Comparison of ENCODE assay signal across 37 mouse cellular contexts in genomic region chr2:35440480-35440879, GRCm38 (mm10). TPM values are rescaled to one million over a fixed set of nuclear protein-coding genes. Genes with fewer than 3 reads are reported as not detected.
DNase-seq lines count a peak whose midpoint lies in the region; ATAC-seq and TF ChIP-seq lines count a peak whose summit lies in the region.
"Had no signal": no experiment of that assay in that cellular context is flagged by ENCODE, and none has a peak within 500 bp of the region (broad histone marks: within the 10 kb centered on the region; RNA-seq: fewer than 3 reads in every experiment).

No protein-coding gene starts in this region.

- no peaks in the 10 kb centered on the region for H3K36me3 ChIP-seq in stomach, embryonic 15.5 days
- no peaks in the 10 kb centered on the region for H3K36me3 ChIP-seq in forebrain, embryonic 15.5 days
- H3K36me3 ChIP-seq: embryonic facial prominence, embryonic 12.5 days; forebrain, embryonic 10.5 days; hindbrain, embryonic 13.5 days; limb, embryonic 12.5 days; midbrain, embryonic 10.5 days; midbrain, embryonic 15.5 days had no signal

- H3K4me2 ChIP-seq in stomach, embryonic 15.5 days = no peak overlapping the region
- H3K4me2 ChIP-seq in forebrain, embryonic 15.5 days (replicated peaks) = no peak overlapping the region
- H3K4me2 ChIP-seq: embryonic facial prominence, embryonic 12.5 days; heart, embryonic 11.5 days; hindbrain, embryonic 13.5 days; limb, embryonic 12.5 days; liver, embryonic 15.5 days; lung, embryonic 14.5 days; midbrain, embryonic 15.5 days had no signal

- no peak for TF ChIP-seq CTCF in gastrocnemius, adult 2 months (IDR thresholded peaks at IDR 0.05)

- H3K27ac ChIP-seq in gastrocnemius, adult 2 months = peak overlapping the region; percentile 73
- peak overlapping the region; percentile 59; the same call in 1 of the 2 replicates for H3K27ac ChIP-seq in stomach, embryonic 15.5 days
- no peak overlapping the region for H3K27ac ChIP-seq in forebrain, embryonic 15.5 days (replicated peaks)
- H3K27ac ChIP-seq: embryonic facial prominence, embryonic 12.5 days; forebrain, embryonic 10.5 days; hindbrain, embryonic 13.5 days; layer of hippocampus, adult 2 months; left cerebral cortex, adult 2 months; limb, embryonic 12.5 days; liver, embryonic 15.5 days; midbrain, embryonic 10.5 days; midbrain, embryonic 15.5 days had no signal

- H3K9ac ChIP-seq in stomach, embryonic 15.5 days = no peak overlapping the region
- H3K9ac ChIP-seq in forebrain, embryonic 15.5 days (replicated peaks) = no peak overlapping the region
- H3K9ac ChIP-seq: embryonic facial prominence, embryonic 12.5 days; hindbrain, embryonic 13.5 days; limb, embryonic 12.5 days; liver, embryonic 15.5 days; lung, embryonic 14.5 days; midbrain, embryonic 15.5 days had no signal

- no peak for ATAC-seq in stomach, embryonic 15.5 days (ENCODE audit: insufficient read depth, low FRiP score, low read depth)
- ATAC-seq in forebrain, embryonic 15.5 days (replicated peaks) = no peak
- ATAC-seq: midbrain, embryonic 15.5 days had no signal

- no peak overlapping the region for H3K4me3 ChIP-seq in gastrocnemius, adult 2 months
- H3K4me3 ChIP-seq in stomach, embryonic 15.5 days (replicated peaks) = no peak overlapping the region
- H3K4me3 ChIP-seq in forebrain, embryonic 15.5 days = no peak overlapping the region
- H3K4me3 ChIP-seq: embryonic facial prominence, embryonic 12.5 days; forebrain, embryonic 10.5 days; hindbrain, embryonic 13.5 days; layer of hippocampus, adult 2 months; left cerebral cortex, adult 2 months; limb, embryonic 12.5 days; liver, embryonic 15.5 days; midbrain, embryonic 10.5 days; midbrain, embryonic 15.5 days had no signal

- H3K9me3 ChIP-seq in stomach, embryonic 15.5 days = no peaks in the 10 kb centered on the region
- H3K9me3 ChIP-seq in forebrain, embryonic 15.5 days = no peaks in the 10 kb centered on the region
- H3K9me3 ChIP-seq: embryonic facial prominence, embryonic 12.5 days; forebrain, embryonic 10.5 days; hindbrain, embryonic 13.5 days; limb, embryonic 12.5 days; liver, embryonic 15.5 days; midbrain, embryonic 10.5 days; midbrain, embryonic 15.5 days had no signal

- DNase-seq in gastrocnemius, adult 2 months = peak; percentile 31
- DNase-seq in gastrocnemius, adult 8-10 months (ENCODE audit: low spot score in 2 of 2) = no peak
- DNase-seq in 3134 (ENCODE audit: extremely low read depth, insufficient read length, low spot score) = peak; percentile 41
- DNase-seq in adrenal gland, postnatal 10 days = peak; percentile 61
- no peak for DNase-seq in right cerebral cortex, postnatal 4 days
- DNase-seq: cerebellum, adult 11-12 months; cerebellum, adult 9-11 months; embryo, embryonic 11 days; heart, adult 18-20 months; heart, postnatal 36 days; kidney, adult 11 months; kidney, postnatal 14 days; lung, embryonic 14.5 days; thymus, adult 2 months; thymus, postnatal 36 days had no signal

- 90% methylated on average over 3 of the region's 3 CpGs for WGBS in stomach, embryonic 15.5 days
- WGBS in forebrain, embryonic 15.5 days = 87% methylated on average over 3 of the region's 3 CpGs

- no peaks in the 10 kb centered on the region for H3K27me3 ChIP-seq in stomach, embryonic 15.5 days (replicated peaks)
- H3K27me3 ChIP-seq in forebrain, embryonic 15.5 days = no peaks in the 10 kb centered on the region
- H3K27me3 ChIP-seq: embryonic facial prominence, embryonic 12.5 days; hindbrain, embryonic 13.5 days; liver, embryonic 15.5 days; midbrain, embryonic 15.5 days had no signal

- peaks cover 40% of the 10 kb centered on the region for H3K4me1 ChIP-seq in stomach, embryonic 15.5 days
- H3K4me1 ChIP-seq in forebrain, embryonic 15.5 days = no peaks in the 10 kb centered on the region
- H3K4me1 ChIP-seq: midbrain, embryonic 10.5 days; midbrain, embryonic 15.5 days had no signal

- intact Hi-C loops in gastrocnemius, adult 2 months (cut with DNase I) = no loop called here

RNA-seq across cellular contexts. Expression of gene Ggta1, which starts 22.6 kb away (rescaled TPM):
- 10 to 100 TPM in 1 of 2 experiments, 1 to 10 TPM in 1; 6.3 to 11.2 TPM for total RNA-seq in gastrocnemius, adult 2 months (2021)
- total RNA-seq in gastrocnemius, adult 8-10 months (2022) = 1 to 10 TPM; 3.3 to 5.5 (median 4.0) TPM
- total RNA-seq in adrenal gland, postnatal 10 days (2021) = 10 to 100 TPM; 15.1 to 16.5 TPM
- polyA plus RNA-seq in stomach, embryonic 15.5 days (2015; fragmentation: Nextera tagmentation; extraction: Ambion mirVana) = 26.7 and 28.6 TPM in 2 replicates
- polyA plus RNA-seq in forebrain, embryonic 15.5 days (2015; fragmentation: Nextera tagmentation; extraction: Ambion mirVana) = 4.8 and 5.8 TPM in 2 replicates

RNA-seq across cellular contexts. Expression of gene 4930402F06Rik, which starts 43.5 kb away (rescaled TPM):
- total RNA-seq in gastrocnemius, adult 2 months (2021) = not detected
- total RNA-seq in gastrocnemius, adult 8-10 months (2022) = not detected
- not detected for total RNA-seq in adrenal gland, postnatal 10 days (2021)
- polyA plus RNA-seq in stomach, embryonic 15.5 days (2015; fragmentation: Nextera tagmentation; extraction: Ambion mirVana) = not detected in 2 replicates
- not detected in 2 replicates for polyA plus RNA-seq in forebrain, embryonic 15.5 days (2015; fragmentation: Nextera tagmentation; extraction: Ambion mirVana)
- total RNA-seq: gastrocnemius, postnatal 25 days; heart, adult 18-20 months; heart, postnatal 36 days; layer of hippocampus, adult 2 months; layer of hippocampus, postnatal 14 days; left cerebral cortex, adult 2 months; left cerebral cortex, postnatal 25 days; liver, adult 2 months; megakaryocyte progenitor cell, adult 5-6 weeks; MEL; neutrophil, adult 5-6 weeks had no signal
- polyA plus RNA-seq: embryonic facial prominence, embryonic 12.5 days; forebrain, embryonic 10.5 days; heart, embryonic 11.5 days; heart, embryonic 16.5 days; hindbrain, embryonic 13.5 days; kidney, embryonic 14.5 days; limb, embryonic 12.5 days; liver, adult 2 months; liver, embryonic 15.5 days; lung, embryonic 14.5 days; midbrain, embryonic 10.5 days; midbrain, embryonic 15.5 days; neural tube, embryonic 11.5 days; thymus, adult 2 months had no signal

Comparison
In these comparisons a context has a peak if more than half of its experiments do, and no peak if none do; other contexts are left out.
1. DNase-seq: peak in gastrocnemius, adult 2 months (single experiment), 3134 (single experiment) and adrenal gland, postnatal 10 days (single experiment); none in gastrocnemius, adult 8-10 months (0 of 2) and right cerebral cortex, postnatal 4 days (single experiment).